Mouse (Mus musculus) retina, adult 2 months (tissue): ENCODE data around the gene Dlx4.

Source experiments
- DNase-seq: peaks from one replicate; pipeline ENCODE4 v3.0.0-alpha.2; 2012; ENCODE audit warnings: low read depth, low spot score

The Dlx4 gene

GRCm38 (mm10) chr11:95145851-95146403 lies at the start of gene Dlx4:
Dlx4 (minus strand) TSS chr11:95146263.
- no peak for DNase-seq

GRCm38 (mm10) chr11:95189863-95190262 lies 43.8 kb upstream of the Dlx4 start:
- DNase-seq: no peak

GRCm38 (mm10) chr11:95186826-95187225 lies 40.8 kb upstream of the Dlx4 start:
- no peak for DNase-seq

- no peak for DNase-seq
Observed at GRCm38 (mm10) chr11:95185700-95186099, 39.6 kb upstream of the Dlx4 start.

- DNase-seq: no peak
Observed at GRCm38 (mm10) chr11:95184561-95184960, 38.5 kb upstream of the Dlx4 start.

GRCm38 (mm10) chr11:95179311-95179710 lies 33.2 kb upstream of the Dlx4 start:
- no peak for DNase-seq

GRCm38 (mm10) chr11:95165857-95166256 lies 19.8 kb upstream of the Dlx4 start:
- DNase-seq: no peak

- no peak for DNase-seq
Observed at GRCm38 (mm10) chr11:95161708-95162107, 15.6 kb upstream of the Dlx4 start.

GRCm38 (mm10) chr11:95160693-95161092 lies 14.6 kb upstream of the Dlx4 start:
- DNase-seq: no peak

GRCm38 (mm10) chr11:95159763-95160371 lies 13.8 kb upstream of the Dlx4 start:
- no peak for DNase-seq

GRCm38 (mm10) chr11:95157872-95158271 lies 11.8 kb upstream of the Dlx4 start:
- no peak for DNase-seq

- DNase-seq: no peak
Observed at GRCm38 (mm10) chr11:95157356-95157755, 11.3 kb upstream of the Dlx4 start.

GRCm38 (mm10) chr11:95155511-95155910 lies 9.4 kb upstream of the Dlx4 start:
- no peak for DNase-seq

- no peak for DNase-seq
Observed at GRCm38 (mm10) chr11:95153681-95154080, 7.6 kb upstream of the Dlx4 start.

- no peak for DNase-seq
Observed at GRCm38 (mm10) chr11:95153116-95153515, 7.1 kb upstream of the Dlx4 start.

GRCm38 (mm10) chr11:95150269-95151049 lies 4.4 kb upstream of the Dlx4 start:
- DNase-seq: no peak

- DNase-seq: no peak
Observed at GRCm38 (mm10) chr11:95149462-95150268, 3.6 kb upstream of the Dlx4 start.

- DNase-seq: no peak
Observed at GRCm38 (mm10) chr11:95148754-95149153, 2.7 kb upstream of the Dlx4 start.

GRCm38 (mm10) chr11:95144946-95145483 lies 1.0 kb downstream of the Dlx4 start:
- DNase-seq: no peak

GRCm38 (mm10) chr11:95144091-95144945 lies 1.7 kb downstream of the Dlx4 start:
- no peak for DNase-seq

GRCm38 (mm10) chr11:95143663-95144062 lies 2.4 kb downstream of the Dlx4 start:
- DNase-seq: no peak
